Mouse (Mus musculus) MEL (cell line): Measurements from ENCODE around the gene Fhl5. TPM values are rescaled to one million over a fixed set of nuclear protein-coding genes. Genes with fewer than 3 reads are reported as not detected.

Source experiments
- DNase-seq: peaks from one replicate; pipeline ENCODE4 v3.0.0; 2011; ENCODE audit warnings: low read depth, low spot score
- H3K27ac ChIP-seq: 2 replicates; pipeline ENCODE4 v1.5.1; 2012; ENCODE audit warnings: low read depth, mild to moderate bottlenecking, control low read depth, low read length, moderate library complexity; ENCODE audit not compliant: control insufficient read depth
- H3K27me3 ChIP-seq, 2 experiments: fragments of 150-350 bp in 1 of 2; sonication (generic) in 1 of 2; 2 replicates each; pipeline ENCODE4 v1.6.1; 2012; ENCODE audit warnings: low read length in 2 of 2, mild to moderate bottlenecking in 2 of 2, improper control_type of control experiment in 1 of 2, moderate library complexity in 1 of 2; ENCODE audit not compliant: insufficient read depth in 2 of 2, control insufficient read depth in 1 of 2
- H3K36me3 ChIP-seq, 2 experiments: 2 replicates each; pipeline ENCODE4 v1.6.1; 2012 to 2014; ENCODE audit warnings: low read length in 2 of 2, improper control_type of control experiment in 1 of 2, inconsistent platforms in 1 of 2, mild to moderate bottlenecking in 1 of 2; ENCODE audit not compliant: insufficient read depth in 2 of 2, control insufficient read depth in 1 of 2
- H3K4me1 ChIP-seq, 2 experiments: fragments of 150-350 bp in 1 of 2; sonication (generic) in 1 of 2; 2 replicates each; pipeline ENCODE4 v1.6.1; 2012; ENCODE audit warnings: low read length in 2 of 2, improper control_type of control experiment in 1 of 2, mild to moderate bottlenecking in 1 of 2; ENCODE audit not compliant: insufficient read depth in 2 of 2, control insufficient read depth in 1 of 2
- H3K4me3 ChIP-seq, 2 experiments: fragments of 150-350 bp in 1 of 2; sonication (generic) in 1 of 2; 2 replicates each; pipeline ENCODE4 v1.5.1; 2012; ENCODE audit warnings: low read depth in 2 of 2, low read length in 2 of 2, mild to moderate bottlenecking in 2 of 2, moderate library complexity in 2 of 2, control low read depth in 1 of 2, improper control_type of control experiment in 1 of 2; ENCODE audit not compliant: control insufficient read depth in 1 of 2, insufficient read depth in 1 of 2
- H3K79me2 ChIP-seq: 2 replicates; pipeline ENCODE4 v1.6.1; 2012; ENCODE audit warnings: mild to moderate bottlenecking, low read length, moderate library complexity; ENCODE audit not compliant: control insufficient read depth, poor library complexity, insufficient read depth
- H3K9ac ChIP-seq: 2 replicates; pipeline ENCODE4 v1.6.1; 2012; ENCODE audit warnings: low read depth, mild to moderate bottlenecking, control low read depth, low read length, moderate library complexity; ENCODE audit not compliant: control insufficient read depth, poor library complexity, severe bottlenecking
- H3K9me3 ChIP-seq: fragments of 150-350 bp; sonication (generic); replicated peaks from 2 replicates; pipeline ENCODE4 v1.6.1; 2012; ENCODE audit warnings: mild to moderate bottlenecking, low read length, improper control_type of control experiment, moderate library complexity; ENCODE audit not compliant: insufficient read depth
- CTCF ChIP-seq, 3 experiments: IDR thresholded peaks in 2 of 3; conservative IDR thresholded peaks in 1 of 3; 2 replicates each; pipeline ENCODE4 v1.5.1; 2011 to 2012; ENCODE audit warnings: low read length in 3 of 3, low read depth in 2 of 3, mild to moderate bottlenecking in 2 of 3, improper control_type of control experiment in 1 of 3, inconsistent platforms in 1 of 3, mixed read lengths in 1 of 3, moderate library complexity in 1 of 3; ENCODE audit not compliant: control insufficient read depth in 1 of 3, insufficient read depth in 1 of 3, poor library complexity in 1 of 3, severe bottlenecking in 1 of 3
- MXI1 ChIP-seq: IDR thresholded peaks from 2 replicates; pipeline ENCODE4 v1.6.1; 2011; ENCODE audit warnings: mild to moderate bottlenecking, low read depth, low read length, improper control_type of control experiment
- POLR2A ChIP-seq, 2 experiments: IDR thresholded peaks; 2 replicates each; pipeline ENCODE4 v1.6.1; 2011 to 2012; ENCODE audit warnings: low read length in 2 of 2, mild to moderate bottlenecking in 2 of 2, control low read depth in 1 of 2, improper control_type of control experiment in 1 of 2, low read depth in 1 of 2, moderate library complexity in 1 of 2; ENCODE audit not compliant: control insufficient read depth in 1 of 2, insufficient read depth in 1 of 2, poor library complexity in 1 of 2
- RAD21 ChIP-seq: IDR thresholded peaks from 2 replicates; pipeline ENCODE4 v1.6.1; 2011; ENCODE audit warnings: mild to moderate bottlenecking, low read depth, low read length, improper control_type of control experiment
- SIN3A ChIP-seq: IDR thresholded peaks from 2 replicates; pipeline ENCODE4 v1.6.1; 2012; ENCODE audit warnings: low read length, improper control_type of control experiment, inconsistent platforms
- SMC3 ChIP-seq: IDR thresholded peaks from 2 replicates; pipeline ENCODE4 v1.6.1; 2011; ENCODE audit warnings: low read depth, low read length, improper control_type of control experiment
- ZC3H11A ChIP-seq: IDR thresholded peaks from 2 replicates; pipeline ENCODE4 v1.6.1; 2012; ENCODE audit warnings: low read depth, mild to moderate bottlenecking, inconsistent platforms, low read length, improper control_type of control experiment
- polyA plus RNA-seq, 2 experiments: library from polyadenylated mRNA; stranded (reverse) in 1 of 2; unstranded in 1 of 2; fragments of >175 nt in 1 of 2; fragments of >200 nt in 1 of 2; gene quantifications; 2 replicates each; pipeline versions ENCODE4 v1.2.1 to v1.2.4; 2012; ENCODE audit warnings: low replicate concordance in 2 of 2, low read depth in 1 of 2; ENCODE audit not compliant: insufficient read length in 2 of 2, insufficient read depth in 1 of 2, missing spikeins in 1 of 2
- total RNA-seq: library from RNA; depleted of rRNA; stranded (reverse); fragments of 300-350 nt; gene quantifications from 2 replicates; pipeline ENCODE4 v1.2.3, GENCODE M21; 2012; rRNA removed

The Fhl5 gene
- total and polyA plus RNA-seq, 3 experiments: not detected

DNA sequence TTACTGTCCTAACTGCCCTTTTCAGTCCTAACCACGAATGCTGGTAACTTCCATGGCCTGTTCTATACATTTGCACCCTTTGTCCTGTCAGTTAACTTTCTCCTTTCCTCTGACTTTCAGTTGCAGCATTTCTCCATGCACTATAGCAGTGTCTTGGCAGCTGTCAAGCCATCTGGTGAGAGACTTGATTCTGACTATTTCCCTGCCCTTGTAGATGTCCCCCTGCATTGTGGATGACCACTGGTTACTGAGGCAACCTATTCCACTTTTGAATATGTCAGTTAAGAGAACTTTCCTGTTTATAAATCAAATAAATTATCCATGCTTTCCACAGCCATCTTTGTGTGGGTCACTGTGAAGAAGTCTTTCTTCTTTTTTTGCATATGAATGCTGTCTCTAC is 45.4 kb downstream of the Fhl5 start:
- H3K27ac ChIP-seq: no peak overlapping the region
- no peak for TF ChIP-seq SIN3A

DNA sequence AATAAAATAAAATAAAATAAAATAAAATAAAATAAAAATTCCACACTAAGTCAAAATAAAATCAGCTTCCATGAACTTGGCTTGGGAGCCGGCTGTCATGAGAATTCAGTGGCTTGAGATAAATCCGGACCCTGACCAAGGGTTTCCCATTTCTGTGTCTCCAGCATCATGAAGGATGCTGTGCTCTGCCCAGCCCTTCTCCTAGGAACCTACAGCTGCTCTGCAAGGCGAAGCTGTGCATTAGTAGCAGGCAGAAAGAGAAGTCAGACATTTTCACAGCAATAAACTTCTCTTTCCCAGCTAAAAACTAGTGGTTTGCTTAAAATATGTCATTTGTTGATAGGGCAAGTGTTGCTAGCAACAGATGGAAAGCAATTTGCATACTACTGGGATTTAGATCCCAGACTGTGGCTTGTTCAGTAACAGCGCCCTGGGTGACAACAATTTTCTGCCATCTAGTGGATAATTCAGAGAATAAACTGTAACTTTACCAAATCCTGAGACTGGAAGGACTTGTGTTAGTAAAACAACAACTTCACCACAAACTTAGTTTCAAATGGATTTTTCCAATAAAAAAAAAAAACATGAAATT is 63.0 kb downstream of the Fhl5 start:
- Histone ChIP-seq H3K27ac (no peak overlapping the region), H3K9ac (no peak overlapping the region), H3K27me3 (no peaks in the 10 kb centered on the region; a peak in 1 of 4 replicates), H3K9me3 (no peaks in the 10 kb centered on the region), H3K36me3 (no peaks in the 10 kb centered on the region), H3K79me2 (no peaks in the 10 kb centered on the region), H3K4me1 (no peaks in the 10 kb centered on the region), H3K4me3 (no peak overlapping the region)
- TF ChIP-seq POLR2A (IDR thresholded peaks at IDR 0.05; ENCODE audit: control insufficient read depth in 1 of 2, insufficient read depth in 1 of 2, low read depth in 1 of 2, low read length in 2 of 2, poor library complexity in 1 of 2) (no peak), MXI1 (no peak), RAD21 (peak; percentile 46), CTCF (IDR thresholded peaks at IDR 0.05 in 2 of 3, conservative IDR thresholded peaks at IDR 0.05 in 1 of 3; ENCODE audit: control insufficient read depth in 1 of 3, insufficient read depth in 1 of 3, low read depth in 2 of 3, low read length in 3 of 3, poor library complexity in 1 of 3, severe bottlenecking in 1 of 3) (peak in 2 of 3 experiments; percentile 9 to 47; a peak in 3 of 6 replicates), ZC3H11A (0 out of 2 replicates have a peak, but pooled peaks have one; percentile 11), SMC3 (peak; percentile 55)
- DNase-seq: peak; percentile 23

More for the DNA sequence above, 45.4 kb downstream of the Fhl5 start:
- Histone ChIP-seq H3K4me1 (no peaks in the 10 kb centered on the region), H3K4me3 (no peak overlapping the region), H3K27me3 (no peaks in the 10 kb centered on the region; a peak in 1 of 4 replicates), H3K9me3 (no peaks in the 10 kb centered on the region), H3K9ac (no peak overlapping the region), H3K79me2 (no peaks in the 10 kb centered on the region), H3K36me3 (no peaks in the 10 kb centered on the region)
- no peak for DNase-seq

Other genes starting within 250 kb of the Fhl5 start
- gene Ufl1, start 38.9 kb upstream of the Fhl5 start, total RNA-seq: 17.3 and 20.4 TPM in 2 replicates
- gene Ufl1, start 38.9 kb upstream of the Fhl5 start, polyA plus RNA-seq: 100 to 1,000 TPM in 1 of 2 experiments, 10 to 100 TPM in 1; 24.7 to 344 TPM